Mouse (Mus musculus) heart, embryonic 11.5 days (tissue): ENCODE data around the gene Gm20388. TPM values are rescaled to one million over a fixed set of nuclear protein-coding genes. Genes with fewer than 3 reads are reported as not detected.
A peak's percentile ranks its signal among the peaks of the same experiment; 100 is the strongest.

Experiments used
- ATAC-seq: fragments of 200-750 bp; cut with Nextera tagmentation; replicated peaks from 2 replicates; pipeline ENCODE4 v1.8.0; 2017; ENCODE audit warnings: moderate library complexity; ENCODE audit not compliant: insufficient number of reproducible peaks, low FRiP score, low TSS enrichment
- H3K27ac ChIP-seq: fragments of 300-500 bp; sonication (generic); 2 replicates; pipeline ENCODE4 v1.5.1; 2014; ENCODE audit warnings: mild to moderate bottlenecking, low read depth, low read length
- H3K27me3 ChIP-seq: fragments of 300-500 bp; sonication (generic); 2 replicates; pipeline ENCODE4 v1.6.1; 2014; ENCODE audit warnings: mild to moderate bottlenecking, low read length, mixed read lengths; ENCODE audit not compliant: control insufficient read depth, insufficient read depth
- H3K36me3 ChIP-seq: fragments of 300-500 bp; sonication (generic); 2 replicates; pipeline ENCODE4 v1.6.1; 2014; ENCODE audit warnings: mild to moderate bottlenecking, low read length, moderate library complexity, mixed read lengths; ENCODE audit not compliant: control insufficient read depth, insufficient read depth
- H3K4me1 ChIP-seq: fragments of 300-500 bp; sonication (generic); 2 replicates; pipeline ENCODE4 v1.6.1; 2014; ENCODE audit warnings: low read length; ENCODE audit not compliant: control insufficient read depth, insufficient read depth
- H3K4me2 ChIP-seq: fragments of 300-500 bp; sonication (generic); 2 replicates; pipeline ENCODE4 v1.6.1; 2014; ENCODE audit warnings: mild to moderate bottlenecking, moderate library complexity
- H3K4me3 ChIP-seq: fragments of 300-500 bp; sonication (generic); 2 replicates; pipeline ENCODE4 v1.5.1; 2014; ENCODE audit warnings: low read depth, low read length
- H3K9ac ChIP-seq: fragments of 300-500 bp; sonication (generic); 2 replicates; pipeline ENCODE4 v1.6.1; 2014; ENCODE audit warnings: mild to moderate bottlenecking, low read depth, low read length, moderate library complexity
- H3K9me3 ChIP-seq: fragments of 300-500 bp; sonication (generic); replicated peaks from 2 replicates; pipeline ENCODE4 v1.6.1; 2016; ENCODE audit warnings: low read length; ENCODE audit not compliant: control insufficient read depth
- WGBS: fragments of 180-500 bp; shearing (Covaris S2); extraction: QIAGEN DNeasy Blood & Tissue Kit; methylation state at CpG from one replicate; pipeline ENCODE4 v1.1.7; 2014; ENCODE audit not compliant: insufficient replicate concordance; 5-methylcytosine and 5-hydroxymethylcytosine counted together
- polyA plus RNA-seq: library from polyadenylated mRNA; unstranded; fragments of >200 nt; fragmentation: Nextera tagmentation; extraction: Ambion mirVana; gene quantifications from 2 replicates; pipeline ENCODE4 v1.2.1, GENCODE M21; 2014

Gm20388 gene
- polyA plus RNA-seq, 1 experiment from 2014 or later = 6.4 TPM

- Histone ChIP-seq H3K9me3 (no peaks in the 10 kb centered on the region), H3K4me2 (no peak overlapping the region), H3K36me3 (no peaks in the 10 kb centered on the region), H3K27me3 (no peaks in the 10 kb centered on the region), H3K4me1 (peaks cover 25% of the 10 kb centered on the region), H3K9ac (peak overlapping the region; percentile 12; the same call in 1 of the 2 replicates), H3K27ac (no peak overlapping the region), H3K4me3 (no peak overlapping the region)
- WGBS = 42% methylated on average over 29 of the region's 29 CpGs
- ATAC-seq = no peak; the same call in 1 of the 2 replicates
Measured at GRCm38 (mm10) chr8:121294234-121295108, 1383.8 kb downstream of the Gm20388 start.

- Histone ChIP-seq H3K27ac (no peak overlapping the region), H3K36me3 (no peaks in the 10 kb centered on the region), H3K4me3 (no peak overlapping the region), H3K9me3 (no peaks in the 10 kb centered on the region), H3K4me1 (peaks cover 31% of the 10 kb centered on the region), H3K27me3 (no peaks in the 10 kb centered on the region), H3K4me2 (no peak overlapping the region), H3K9ac (no peak overlapping the region)
- ATAC-seq = no peak
- WGBS = 79% methylated on average over 7 of the region's 7 CpGs
Measured at GRCm38 (mm10) chr8:121296082-121296481, 1385.4 kb downstream of the Gm20388 start.

GRCm38 (mm10) chr8:121296597-121296996 lies 1386.0 kb downstream of the Gm20388 start:
- Histone ChIP-seq H3K27ac (no peak overlapping the region), H3K9ac (no peak overlapping the region), H3K4me1 (peaks cover 33% of the 10 kb centered on the region), H3K4me2 (no peak overlapping the region), H3K9me3 (no peaks in the 10 kb centered on the region), H3K27me3 (no peaks in the 10 kb centered on the region), H3K36me3 (no peaks in the 10 kb centered on the region), H3K4me3 (no peak overlapping the region)
- ATAC-seq = no peak
- 40% methylated on average over 5 of the region's 5 CpGs for WGBS

GRCm38 (mm10) chr8:121297299-121297698 lies 1386.7 kb downstream of the Gm20388 start:
- Histone ChIP-seq H3K9ac (no peak overlapping the region), H3K4me1 (peaks cover 38% of the 10 kb centered on the region), H3K4me3 (no peak overlapping the region), H3K9me3 (no peaks in the 10 kb centered on the region), H3K27ac (no peak overlapping the region), H3K4me2 (no peak overlapping the region), H3K27me3 (no peaks in the 10 kb centered on the region), H3K36me3 (no peaks in the 10 kb centered on the region)
- 74% methylated on average over 9 of the region's 9 CpGs for WGBS
- no peak for ATAC-seq

- ATAC-seq = no peak
- H3K27me3 ChIP-seq = no peaks in the 10 kb centered on the region
- 36% methylated on average over 4 of the region's 4 CpGs for WGBS
Measured at GRCm38 (mm10) chr8:121300066-121300465, 1389.4 kb downstream of the Gm20388 start.

GRCm38 (mm10) chr8:121300501-121301411 lies 1390.1 kb downstream of the Gm20388 start:
- H3K27ac ChIP-seq = peak overlapping the region; percentile 65

More at GRCm38 (mm10) chr8:121300066-121300465, 1389.4 kb downstream of the Gm20388 start:
- H3K9ac ChIP-seq = 0 out of 2 replicates have a peak overlapping the region, but pooled peaks have one; percentile 34
- no peak overlapping the region for H3K27ac ChIP-seq
- no peaks in the 10 kb centered on the region for H3K9me3 ChIP-seq
- H3K4me3 ChIP-seq = no peak overlapping the region
- H3K4me2 ChIP-seq = no peak overlapping the region
- H3K36me3 ChIP-seq = no peaks in the 10 kb centered on the region
- peaks cover 24% of the 10 kb centered on the region for H3K4me1 ChIP-seq

GRCm38 (mm10) chr8:121301431-121301830 lies 1390.8 kb downstream of the Gm20388 start:
- H3K27ac ChIP-seq = peak overlapping the region; percentile 65
- no peaks in the 10 kb centered on the region for H3K27me3 ChIP-seq
- peak overlapping the region; percentile 6; the same call in 1 of the 2 replicates for H3K4me3 ChIP-seq
- peaks cover 26% of the 10 kb centered on the region for H3K4me1 ChIP-seq
- H3K36me3 ChIP-seq = no peaks in the 10 kb centered on the region
- WGBS = 5% methylated on average over 14 of the region's 15 CpGs
- peak overlapping the region; percentile 52 for H3K9ac ChIP-seq
- H3K9me3 ChIP-seq = no peaks in the 10 kb centered on the region
- peak overlapping the region; percentile 57 for H3K4me2 ChIP-seq
- no peak for ATAC-seq

More at GRCm38 (mm10) chr8:121300501-121301411, 1390.1 kb downstream of the Gm20388 start:
- no peaks in the 10 kb centered on the region for H3K27me3 ChIP-seq
- no peak; the same call in 1 of the 2 replicates for ATAC-seq
- peak overlapping the region; percentile 52 for H3K9ac ChIP-seq
- H3K36me3 ChIP-seq = no peaks in the 10 kb centered on the region
- H3K4me1 ChIP-seq = peaks cover 24% of the 10 kb centered on the region
- peak overlapping the region; percentile 57 for H3K4me2 ChIP-seq
- H3K4me3 ChIP-seq = peak overlapping the region; percentile 6; the same call in 1 of the 2 replicates
- no peaks in the 10 kb centered on the region for H3K9me3 ChIP-seq
- 28% methylated on average over 28 of the region's 28 CpGs for WGBS

GRCm38 (mm10) chr8:121301978-121302649 lies 1391.5 kb downstream of the Gm20388 start:
- ATAC-seq = no peak
- H3K9ac ChIP-seq = peak overlapping the region; percentile 48; the same call in 1 of the 2 replicates
- no peak overlapping the region for H3K4me3 ChIP-seq
- H3K27ac ChIP-seq = peak overlapping the region; percentile 65
- H3K4me2 ChIP-seq = peak overlapping the region; percentile 57
- WGBS = 47% methylated on average over 10 of the region's 10 CpGs
- no peaks in the 10 kb centered on the region for H3K27me3 ChIP-seq
- H3K4me1 ChIP-seq = peaks cover 25% of the 10 kb centered on the region
- no peaks in the 10 kb centered on the region for H3K36me3 ChIP-seq
- H3K9me3 ChIP-seq = no peaks in the 10 kb centered on the region
